Mouse (Mus musculus): ENCODE data around the gene Dpysl5. TPM values are rescaled to one million over a fixed set of nuclear protein-coding genes. Genes with fewer than 3 reads are reported as not detected.

The Dpysl5 gene
- total RNA-seq, 1 experiment from 2014 or later = not detected

GRCm38 (mm10) chr5:30753128-30753527 lies 41.8 kb downstream of the Dpysl5 start:
- ATAC-seq (replicated peaks; ENCODE audit: low read depth, poor library complexity, severe bottlenecking) = no peak

- ATAC-seq (replicated peaks; ENCODE audit: low read depth, poor library complexity, severe bottlenecking) = no peak
These were observed 43.9 kb downstream of the Dpysl5 start for GRCm38 (mm10) chr5:30755215-30755614.

- ATAC-seq (replicated peaks; ENCODE audit: low read depth, poor library complexity, severe bottlenecking) = no peak
These were observed 51.6 kb downstream of the Dpysl5 start for GRCm38 (mm10) chr5:30762815-30763510.

- no peak for ATAC-seq (replicated peaks; ENCODE audit: low read depth, poor library complexity, severe bottlenecking)
These were observed 52.1 kb downstream of the Dpysl5 start for GRCm38 (mm10) chr5:30763511-30763830.

GRCm38 (mm10) chr5:30765596-30766370 lies 54.4 kb downstream of the Dpysl5 start:
- ATAC-seq (replicated peaks; ENCODE audit: low read depth, poor library complexity, severe bottlenecking) = no peak

GRCm38 (mm10) chr5:30768082-30768481 lies 56.7 kb downstream of the Dpysl5 start:
- no peak for ATAC-seq (replicated peaks; ENCODE audit: low read depth, poor library complexity, severe bottlenecking)

- no peak for ATAC-seq (replicated peaks; ENCODE audit: low read depth, poor library complexity, severe bottlenecking)
These were observed 57.2 kb downstream of the Dpysl5 start for GRCm38 (mm10) chr5:30768598-30768997.

GRCm38 (mm10) chr5:30769075-30769474 lies 57.7 kb downstream of the Dpysl5 start:
- ATAC-seq (replicated peaks; ENCODE audit: low read depth, poor library complexity, severe bottlenecking) = no peak

GRCm38 (mm10) chr5:30774601-30775371 lies 63.4 kb downstream of the Dpysl5 start:
- ATAC-seq (replicated peaks; ENCODE audit: low read depth, poor library complexity, severe bottlenecking) = peak; percentile 94

- no peak for ATAC-seq (replicated peaks; ENCODE audit: low read depth, poor library complexity, severe bottlenecking)
These were observed 69.3 kb downstream of the Dpysl5 start for GRCm38 (mm10) chr5:30780699-30781098.

- no peak for ATAC-seq (replicated peaks; ENCODE audit: low read depth, poor library complexity, severe bottlenecking)
These were observed 69.8 kb downstream of the Dpysl5 start for GRCm38 (mm10) chr5:30781147-30781546.

- no peak for ATAC-seq (replicated peaks; ENCODE audit: low read depth, poor library complexity, severe bottlenecking)
These were observed 76.0 kb downstream of the Dpysl5 start for GRCm38 (mm10) chr5:30787381-30787780.

GRCm38 (mm10) chr5:30790047-30790446 lies 78.7 kb downstream of the Dpysl5 start:
- no peak for ATAC-seq (replicated peaks; ENCODE audit: low read depth, poor library complexity, severe bottlenecking)

- peak; percentile 71 for ATAC-seq (replicated peaks; ENCODE audit: low read depth, poor library complexity, severe bottlenecking)
These were observed 84.8 kb downstream of the Dpysl5 start for GRCm38 (mm10) chr5:30796125-30796524.

GRCm38 (mm10) chr5:30797482-30797881 lies 86.1 kb downstream of the Dpysl5 start:
- ATAC-seq (replicated peaks; ENCODE audit: low read depth, poor library complexity, severe bottlenecking) = peak; percentile 42; the same call in 1 of the 2 replicates

- no peak for ATAC-seq (replicated peaks; ENCODE audit: low read depth, poor library complexity, severe bottlenecking)
These were observed 86.6 kb downstream of the Dpysl5 start for GRCm38 (mm10) chr5:30797982-30798381.

- ATAC-seq (replicated peaks; ENCODE audit: low read depth, poor library complexity, severe bottlenecking) = no peak
These were observed 87.6 kb downstream of the Dpysl5 start for GRCm38 (mm10) chr5:30798965-30799364.

GRCm38 (mm10) chr5:30802724-30803467 lies 91.5 kb downstream of the Dpysl5 start:
- no peak for ATAC-seq (replicated peaks; ENCODE audit: low read depth, poor library complexity, severe bottlenecking)

- peak; percentile 92 for ATAC-seq (replicated peaks; ENCODE audit: low read depth, poor library complexity, severe bottlenecking)
These were observed 94.7 kb downstream of the Dpysl5 start for GRCm38 (mm10) chr5:30806106-30806505.

- ATAC-seq (replicated peaks; ENCODE audit: low read depth, poor library complexity, severe bottlenecking) = peak; percentile 87
These were observed 103.2 kb downstream of the Dpysl5 start, which contains the start of gene Mapre3 for GRCm38 (mm10) chr5:30814424-30815119. Mapre3 (plus strand) TSS chr5:30814641.
